Mouse (Mus musculus) right cerebral cortex, postnatal 25 days (tissue): Measurements from ENCODE around the gene Trpm4.
"Not testable (repeated sequence)": the region's sequence is repeated elsewhere in the genome, so short reads cannot be mapped to it uniquely, and the experiment has no call there.

Experiments
- DNase-seq: peaks from one replicate; pipeline ENCODE4 v3.0.0; 2022

Trpm4 gene

GRCm38 (mm10) chr7:45309455-45309854, 24.1 kb downstream of the Trpm4 start:
- DNase-seq = no peak

- no peak for DNase-seq
Measured at GRCm38 (mm10) chr7:45308551-45309240, 24.9 kb downstream of the Trpm4 start.

DNA sequence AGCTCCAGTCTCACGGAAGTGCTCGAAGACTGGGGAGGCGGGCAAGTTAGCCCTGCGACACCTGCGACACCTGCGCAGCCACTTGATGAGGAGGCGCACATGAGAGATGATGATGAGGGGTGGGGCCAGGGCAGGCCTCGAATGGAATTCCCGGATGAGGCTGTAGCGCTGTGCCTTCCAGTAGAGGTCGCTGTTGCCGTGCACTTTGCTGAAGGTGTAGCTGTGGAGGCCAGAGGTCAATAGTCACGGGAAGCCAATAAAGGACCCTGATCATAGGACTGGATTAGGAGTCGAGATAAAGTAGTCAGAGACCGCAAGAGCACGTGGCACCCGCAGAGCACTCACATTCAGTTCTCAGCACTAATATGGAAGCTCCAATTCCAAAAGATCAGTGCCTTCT, 28.3 kb downstream of the Trpm4 start:
- peak; percentile 43 for DNase-seq

GRCm38 (mm10) chr7:45304869-45305268, 28.7 kb downstream of the Trpm4 start:
- DNase-seq = no peak

GRCm38 (mm10) chr7:45302626-45303025, 31.0 kb downstream of the Trpm4 start:
- no peak for DNase-seq

DNA sequence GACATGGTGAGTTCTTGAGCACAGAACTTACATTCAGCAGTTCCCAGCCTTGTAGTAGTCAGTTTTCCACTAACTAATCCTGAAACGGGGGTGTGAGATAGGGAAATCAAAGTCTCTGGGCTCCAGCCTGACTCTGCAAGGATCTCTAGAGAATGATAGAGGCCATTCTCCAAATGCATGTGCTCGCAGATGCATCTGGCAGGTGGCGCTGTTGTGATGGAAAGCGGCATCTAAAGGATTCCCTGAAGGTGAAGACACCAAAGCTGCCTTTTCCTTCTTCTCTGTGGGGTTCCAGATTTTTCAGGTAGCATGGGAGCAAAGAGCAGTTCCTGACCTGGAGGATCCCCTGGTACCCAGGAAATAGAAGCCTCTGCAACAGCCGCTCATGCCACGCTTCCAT, 33.3 kb downstream of the Trpm4 start:
- peak; percentile 71 for DNase-seq

DNA sequence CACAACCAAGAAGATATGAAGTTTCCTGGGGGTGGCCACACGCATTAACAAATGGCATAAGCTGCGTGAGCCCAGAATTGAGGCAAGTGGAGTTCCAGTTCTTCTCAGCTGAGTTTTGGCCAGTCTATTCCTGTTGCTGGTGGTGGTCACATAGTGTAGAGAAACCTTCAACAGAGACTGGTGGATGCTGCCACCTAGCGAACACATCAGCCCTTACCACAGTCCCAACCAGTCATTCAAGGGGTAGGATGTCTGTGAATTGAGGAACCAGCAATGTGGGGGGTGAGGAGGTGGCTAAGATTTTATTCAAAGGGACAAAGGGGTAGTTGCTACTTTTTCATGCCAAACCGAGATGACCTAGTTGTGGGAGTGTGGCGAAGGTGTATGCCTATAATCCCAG, 33.8 kb downstream of the Trpm4 start:
- peak; percentile 71 for DNase-seq

DNA sequence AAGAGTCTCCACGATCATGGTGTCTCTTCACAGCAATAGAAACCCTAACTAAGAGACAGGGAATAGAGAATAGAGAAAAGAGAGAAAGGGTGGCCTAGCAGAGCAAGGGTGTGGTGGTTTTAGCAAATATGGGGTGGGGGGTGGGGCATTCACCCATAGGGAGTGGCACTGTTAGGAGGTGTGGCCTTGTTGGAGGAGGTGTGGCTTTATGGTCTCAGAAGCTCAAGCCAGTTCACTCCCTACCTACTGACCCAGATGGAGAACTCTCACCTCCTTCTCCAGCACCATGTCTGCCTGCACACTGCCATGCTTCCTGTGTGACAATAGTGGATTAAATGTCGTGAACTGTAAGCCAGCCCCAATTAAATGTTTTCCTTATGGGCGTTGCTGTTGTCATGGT, 36.0 kb downstream of the Trpm4 start:
- DNase-seq = no peak

- DNase-seq = no peak
Measured at GRCm38 (mm10) chr7:45296626-45297025, 37.0 kb downstream of the Trpm4 start.

GRCm38 (mm10) chr7:45286486-45286885, 47.1 kb downstream of the Trpm4 start:
- DNase-seq = no peak

DNA sequence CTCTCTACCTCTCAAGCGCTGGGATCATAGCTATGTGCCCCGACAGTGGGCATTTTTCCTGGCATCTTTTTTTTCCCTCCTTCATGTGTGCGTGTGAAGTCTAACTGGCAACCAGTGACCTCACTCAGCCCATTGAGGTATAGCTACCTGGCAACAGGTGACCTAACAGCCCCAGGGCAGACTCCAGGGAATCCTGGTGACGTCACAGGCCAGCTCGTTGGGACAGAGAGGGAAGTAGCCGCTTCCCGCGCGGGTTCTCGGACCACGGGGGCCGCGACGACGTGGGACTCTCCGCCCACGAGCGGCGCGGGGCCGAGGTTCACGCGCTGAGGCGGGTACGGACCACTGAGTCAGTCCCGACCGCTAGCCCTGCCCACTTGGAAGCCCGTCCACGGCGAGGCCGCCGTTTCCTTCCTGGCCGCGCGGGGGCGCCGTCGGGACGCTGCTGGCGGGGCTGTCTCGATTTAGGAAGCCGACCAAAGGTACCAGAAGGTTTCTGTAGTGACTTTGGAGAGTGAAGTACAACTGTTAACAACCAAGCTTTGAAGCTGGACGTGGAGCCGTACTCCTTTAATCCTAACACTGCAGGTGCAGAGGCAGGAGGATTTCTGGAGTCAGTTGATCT, 56.3 kb downstream of the Trpm4 start, which contains the start of gene Slc6a21:
Gene Slc6a21 (plus strand): TSS at position 378 of the 625 bp plus-strand sequence.
- peak; percentile 72 for DNase-seq

DNA sequence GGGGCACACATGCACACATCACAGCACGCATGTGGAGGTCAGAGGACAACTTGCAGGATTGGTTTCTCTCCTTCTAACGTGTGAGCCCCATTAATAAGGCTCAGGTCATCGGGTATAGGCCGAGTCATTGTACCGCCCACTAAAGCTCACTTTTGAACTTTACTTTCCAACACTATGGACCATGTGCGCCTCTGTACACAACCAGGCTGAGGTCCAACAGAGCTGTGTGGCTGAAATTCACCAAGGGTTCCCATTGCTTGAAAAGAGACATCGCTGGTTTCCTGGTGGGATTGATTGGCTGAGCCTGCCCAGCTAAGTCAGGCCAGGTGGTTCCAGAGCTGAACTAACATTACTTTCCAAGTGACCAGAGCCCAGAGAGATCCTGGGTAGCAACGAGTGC, 59.9 kb downstream of the Trpm4 start:
- DNase-seq = no peak

GRCm38 (mm10) chr7:45272786-45273412, 60.7 kb downstream of the Trpm4 start:
- DNase-seq = no peak

DNA sequence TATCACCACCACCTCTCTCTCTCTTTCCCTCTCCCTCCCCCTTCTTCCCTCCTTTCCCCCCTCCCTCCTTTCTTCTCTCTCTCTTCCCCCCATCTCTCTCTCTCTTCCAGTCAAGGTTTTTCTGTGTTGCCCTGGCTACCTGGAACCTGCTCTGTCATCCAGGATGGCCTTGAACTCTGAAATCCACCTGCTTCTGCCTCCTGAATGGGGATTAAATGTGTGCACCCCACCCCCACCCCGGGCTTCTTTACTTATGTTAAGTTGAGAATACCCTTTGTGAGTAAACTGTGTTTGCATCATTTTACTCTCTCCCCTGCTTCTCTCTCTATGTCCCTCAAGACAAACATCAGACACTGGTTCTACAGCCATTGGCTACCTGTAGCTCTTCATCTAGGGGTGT, 68.1 kb downstream of the Trpm4 start:
- no peak for DNase-seq

- DNase-seq = no peak
Measured at GRCm38 (mm10) chr7:45264348-45264747, 69.2 kb downstream of the Trpm4 start.

DNA sequence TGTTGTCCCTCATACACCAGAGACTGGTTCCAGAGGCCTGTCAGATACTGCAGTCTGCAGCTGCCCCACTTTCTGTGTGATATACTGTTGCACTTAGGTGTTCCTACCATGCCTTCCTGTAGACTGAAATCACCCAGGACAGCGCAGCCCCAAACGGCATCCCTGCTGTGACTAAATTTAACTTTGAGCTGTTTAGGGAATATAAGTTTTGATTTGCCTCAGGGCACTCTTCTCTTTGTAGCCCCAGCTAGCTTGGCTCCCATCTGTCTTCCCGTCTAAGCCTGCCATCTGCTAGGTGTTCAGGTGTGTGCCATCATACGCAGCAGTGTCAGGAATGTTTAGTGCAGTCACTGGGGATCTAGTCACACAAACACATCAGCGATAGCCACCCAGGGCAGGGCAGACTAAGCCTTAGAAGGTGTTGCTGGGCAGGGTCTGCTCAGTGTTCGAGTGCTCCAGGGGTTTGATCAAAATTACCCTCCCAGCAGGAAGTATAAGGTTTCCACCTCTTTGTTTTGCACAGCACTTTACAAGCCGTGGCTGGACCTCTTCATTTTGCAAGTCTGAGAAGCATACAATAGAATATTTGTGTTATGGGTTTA, 70.5 kb downstream of the Trpm4 start:
- no peak for DNase-seq

DNA sequence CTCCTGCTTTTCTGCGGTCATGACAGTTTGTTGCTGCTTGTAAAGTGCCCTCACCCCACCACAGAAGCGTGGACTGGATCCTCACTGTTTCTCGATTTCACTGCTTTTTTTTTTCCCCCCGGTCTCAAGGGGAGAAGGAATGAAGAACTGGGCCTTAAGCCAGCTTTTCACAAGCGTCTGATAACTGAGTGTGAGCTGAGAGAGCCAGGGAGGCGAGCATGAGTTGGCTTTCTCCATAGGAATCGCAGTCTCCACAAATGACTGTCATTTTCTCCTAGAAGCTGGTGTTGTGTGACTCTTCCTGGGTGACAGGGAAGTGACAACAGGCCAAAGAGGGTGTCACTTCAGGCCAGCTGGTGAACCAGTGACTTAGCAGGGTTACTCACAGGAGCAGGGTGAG, 71.3 kb downstream of the Trpm4 start:
- no peak for DNase-seq

GRCm38 (mm10) chr7:45259281-45259680, 74.3 kb downstream of the Trpm4 start:
- no peak for DNase-seq

- no peak for DNase-seq
Measured at GRCm38 (mm10) chr7:45257063-45257840, 76.3 kb downstream of the Trpm4 start.

DNA sequence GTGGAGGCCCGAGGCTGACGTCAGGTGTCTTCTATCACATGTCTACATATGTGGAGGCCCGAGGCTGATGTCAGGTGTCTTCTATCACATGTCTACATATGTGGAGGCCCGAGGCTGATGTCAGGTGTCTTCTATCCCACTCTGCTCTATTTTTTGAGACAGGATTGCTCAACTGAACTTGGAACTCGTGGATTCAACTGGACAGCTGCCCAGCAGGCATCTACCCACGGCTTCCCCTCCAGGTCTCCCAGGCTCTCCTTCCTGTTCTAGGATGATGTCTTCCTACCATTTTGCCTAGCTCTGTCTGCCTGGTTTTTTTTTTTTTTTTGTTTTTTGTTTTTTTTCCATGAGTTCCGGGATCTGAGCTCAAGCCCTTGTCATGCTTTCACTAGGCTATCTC, 77.8 kb downstream of the Trpm4 start:
- not testable (repeated sequence) for DNase-seq

GRCm38 (mm10) chr7:45253806-45254205, 79.8 kb downstream of the Trpm4 start:
- DNase-seq = no peak
